Mouse (Mus musculus) testis, postnatal 10 days (tissue): Measurements from ENCODE around the gene Mthfd1l.
"Not testable (repeated sequence)": the region's sequence is repeated elsewhere in the genome, so short reads cannot be mapped to it uniquely, and the experiment has no call there.

Experiments used
- DNase-seq: peaks from one replicate; pipeline ENCODE4 v3.0.0; 2021; ENCODE audit warnings: low spot score

Mthfd1l gene

GRCm38 (mm10) chr10:4046496-4046895, 73.6 kb downstream of the Mthfd1l start:
- peak; percentile 38 for DNase-seq

GRCm38 (mm10) chr10:4047666-4048065, 74.7 kb downstream of the Mthfd1l start:
- no peak for DNase-seq

GRCm38 (mm10) chr10:4050236-4050635, 77.3 kb downstream of the Mthfd1l start:
- no peak for DNase-seq

- DNase-seq: no peak
These were observed 79.8 kb downstream of the Mthfd1l start for GRCm38 (mm10) chr10:4052711-4053110.

GRCm38 (mm10) chr10:4053278-4054061, 80.6 kb downstream of the Mthfd1l start:
- no peak for DNase-seq

- DNase-seq: no peak
These were observed 81.7 kb downstream of the Mthfd1l start for GRCm38 (mm10) chr10:4054589-4054988.

GRCm38 (mm10) chr10:4057397-4057796, 84.5 kb downstream of the Mthfd1l start:
- no peak for DNase-seq

- DNase-seq: no peak
These were observed 84.9 kb downstream of the Mthfd1l start for GRCm38 (mm10) chr10:4057832-4058231.

- DNase-seq: no peak
These were observed 88.4 kb downstream of the Mthfd1l start for GRCm38 (mm10) chr10:4061071-4061987.

GRCm38 (mm10) chr10:4063537-4063936, 90.6 kb downstream of the Mthfd1l start:
- DNase-seq: no peak

GRCm38 (mm10) chr10:4065295-4066084, 92.6 kb downstream of the Mthfd1l start:
- no peak for DNase-seq

GRCm38 (mm10) chr10:4069258-4069826, 96.4 kb downstream of the Mthfd1l start:
- DNase-seq: no peak

GRCm38 (mm10) chr10:4070061-4070460, 97.1 kb downstream of the Mthfd1l start:
- no peak for DNase-seq

GRCm38 (mm10) chr10:4071069-4071844, 98.3 kb downstream of the Mthfd1l start:
- no peak for DNase-seq

GRCm38 (mm10) chr10:4071845-4072345, 99.0 kb downstream of the Mthfd1l start:
- DNase-seq: no peak

- DNase-seq: not testable (repeated sequence)
These were observed 99.6 kb downstream of the Mthfd1l start for GRCm38 (mm10) chr10:4072491-4072890.

- DNase-seq: no peak
These were observed 105.4 kb downstream of the Mthfd1l start for GRCm38 (mm10) chr10:4078220-4078840.

- DNase-seq: no peak
These were observed 106.2 kb downstream of the Mthfd1l start for GRCm38 (mm10) chr10:4078979-4079630.

- peak; percentile 74 for DNase-seq
These were observed 106.8 kb downstream of the Mthfd1l start for GRCm38 (mm10) chr10:4079643-4080244.
